Mouse (Mus musculus): ENCODE data around the gene Mpv17l2. TPM values are rescaled to one million over a fixed set of nuclear protein-coding genes. Genes with fewer than 3 reads are reported as not detected.

Gene Mpv17l2
- polyA plus RNA-seq, 1 experiment, result 61.6 TPM

DNA sequence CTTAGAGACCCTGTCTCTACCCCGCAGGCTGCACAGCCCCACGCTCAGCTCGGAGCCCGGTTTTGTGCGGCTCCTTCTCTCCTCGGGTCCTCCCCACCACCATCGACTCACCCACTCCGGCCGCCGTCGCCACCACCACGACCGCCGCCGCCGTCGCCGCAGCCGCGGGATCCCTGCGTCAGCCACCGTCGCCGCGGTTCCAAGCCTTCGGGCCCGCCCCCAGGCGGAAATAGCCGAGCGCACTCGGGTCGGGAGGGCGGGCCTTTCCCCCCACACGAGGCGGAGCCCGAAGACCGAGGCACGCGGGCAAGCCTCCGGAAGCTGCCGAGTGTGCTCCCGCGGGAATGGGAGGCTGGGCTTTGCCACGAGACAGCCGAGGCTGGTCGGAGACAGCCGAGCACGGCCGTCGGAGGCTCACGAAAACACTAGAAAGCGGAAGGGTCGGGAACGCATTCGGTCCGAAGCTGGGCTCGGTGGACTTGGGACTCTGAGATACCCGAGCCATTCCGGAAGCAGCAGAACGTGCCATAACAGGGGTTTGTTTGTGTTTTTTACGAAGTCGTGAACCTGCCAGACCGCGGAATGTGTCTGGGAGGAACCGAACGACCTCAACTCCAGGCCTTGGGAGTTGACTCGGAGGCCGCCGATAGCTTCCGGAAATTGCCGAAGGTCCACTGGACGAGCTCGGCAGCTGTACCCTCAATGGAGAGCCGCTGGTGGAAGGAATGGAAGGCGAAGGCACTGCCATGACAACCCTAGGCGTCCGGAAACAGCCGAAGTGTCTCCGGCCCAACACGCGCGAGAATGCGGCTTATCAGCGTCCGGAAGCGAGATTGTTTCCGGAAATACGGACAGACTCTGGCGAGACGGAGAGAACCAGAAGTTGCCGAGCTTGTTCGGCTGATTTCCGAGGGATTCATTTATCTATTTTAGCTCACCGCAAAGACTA, 16.0 kb upstream of the Mpv17l2 start, which contains the start of gene Pik3r2:
TSS of gene Pik3r2 (minus strand) at position 218 of the 949 bp plus-strand sequence.
- Histone ChIP-seq H3K4me1 (ENCODE audit: control insufficient read depth, insufficient read depth, low read length) (peaks cover 8% of the 10 kb centered on the region; the same call in 1 of the 2 replicates), H3K4me3 (replicated peaks; ENCODE audit: extremely low read depth, low read depth, low read length) (peak within 1 kb of the TSS; percentile 86)
- TF ChIP-seq POLR2A (IDR thresholded peaks at IDR 0.05; ENCODE audit: borderline replicate concordance, extremely low read depth, low read depth, low read length), result peak; percentile 77; the same call in 1 of the 2 replicates
- no peak for TF ChIP-seq CTCF (IDR thresholded peaks at IDR 0.05; ENCODE audit: insufficient read depth, low read length)
- under 1% methylated on average over 93 of the region's 94 CpGs for WGBS
- peak; percentile 97 for DNase-seq

DNA sequence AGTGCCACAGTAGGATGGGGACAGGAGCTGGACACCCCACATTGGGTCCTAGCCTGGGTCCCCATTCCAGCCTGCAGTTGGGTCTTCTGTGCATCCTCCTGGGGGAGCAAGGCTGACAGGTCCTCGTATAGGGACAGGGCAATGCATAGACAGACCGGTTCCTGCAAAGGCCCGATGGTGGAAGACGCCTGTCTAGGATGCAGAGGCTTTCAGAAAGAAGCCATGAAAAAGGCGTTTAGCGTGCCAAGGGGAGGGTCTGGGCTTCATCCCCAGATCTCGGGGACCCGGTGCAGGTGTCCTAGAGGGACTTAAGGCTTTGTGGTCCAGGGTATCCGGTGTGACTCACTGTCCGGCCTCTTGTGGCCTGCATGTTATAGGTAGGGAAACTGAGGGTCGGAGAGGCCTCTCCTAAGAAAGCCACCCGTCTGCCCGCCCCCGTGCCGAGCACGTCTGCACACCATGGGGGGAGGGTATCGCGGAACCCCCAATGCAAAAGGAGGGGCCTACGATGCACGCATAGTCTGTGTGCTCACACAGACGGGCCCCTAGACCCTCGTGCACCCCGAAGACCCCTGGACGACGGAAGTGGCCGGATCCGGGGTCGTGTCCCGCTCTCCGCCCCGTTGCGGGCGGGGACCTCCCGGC, 15.2 kb upstream of the Mpv17l2 start:
- Histone ChIP-seq H3K4me1 (ENCODE audit: control insufficient read depth, insufficient read depth, low read length) (peaks cover 8% of the 10 kb centered on the region; the same call in 1 of the 2 replicates), H3K4me3 (replicated peaks; ENCODE audit: extremely low read depth, low read depth, low read length) (peak overlapping the region; percentile 83)
- TF ChIP-seq CTCF (IDR thresholded peaks at IDR 0.05; ENCODE audit: insufficient read depth, low read length) (no peak), POLR2A (IDR thresholded peaks at IDR 0.05; ENCODE audit: borderline replicate concordance, extremely low read depth, low read depth, low read length) (no peak)
- 2% methylated on average over 34 of the region's 34 CpGs for WGBS
- no peak for DNase-seq

DNA sequence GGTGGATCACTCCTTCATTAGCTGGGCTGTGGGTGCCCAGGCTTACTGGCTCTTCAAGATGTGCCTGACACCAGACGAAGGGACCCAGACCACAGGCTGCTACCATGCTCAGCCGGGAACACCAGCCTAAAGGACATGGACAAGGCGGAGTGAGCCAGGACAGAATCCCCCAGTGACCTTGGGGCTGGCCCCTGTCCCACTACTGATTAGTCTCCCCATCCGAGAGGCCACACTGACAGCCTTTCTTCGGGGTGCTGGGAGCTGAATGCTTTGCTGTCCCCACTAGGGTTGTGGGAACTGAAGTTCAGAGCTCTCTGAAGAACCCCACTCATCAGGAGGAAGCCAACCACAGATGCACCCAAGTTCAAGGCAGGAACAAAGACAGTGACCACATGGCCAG, 14.5 kb upstream of the Mpv17l2 start:
- DNase-seq, result no peak
- H3K4me1 ChIP-seq (ENCODE audit: control insufficient read depth, insufficient read depth, low read length), result peaks cover 8% of the 10 kb centered on the region; the same call in 1 of the 2 replicates
- 87% methylated on average over 5 of the region's 5 CpGs for WGBS
- no peak overlapping the region for H3K4me3 ChIP-seq (replicated peaks; ENCODE audit: extremely low read depth, low read depth, low read length)
- no peak for TF ChIP-seq CTCF (IDR thresholded peaks at IDR 0.05; ENCODE audit: insufficient read depth, low read length)
- TF ChIP-seq POLR2A (IDR thresholded peaks at IDR 0.05; ENCODE audit: borderline replicate concordance, extremely low read depth, low read depth, low read length), result no peak

DNA sequence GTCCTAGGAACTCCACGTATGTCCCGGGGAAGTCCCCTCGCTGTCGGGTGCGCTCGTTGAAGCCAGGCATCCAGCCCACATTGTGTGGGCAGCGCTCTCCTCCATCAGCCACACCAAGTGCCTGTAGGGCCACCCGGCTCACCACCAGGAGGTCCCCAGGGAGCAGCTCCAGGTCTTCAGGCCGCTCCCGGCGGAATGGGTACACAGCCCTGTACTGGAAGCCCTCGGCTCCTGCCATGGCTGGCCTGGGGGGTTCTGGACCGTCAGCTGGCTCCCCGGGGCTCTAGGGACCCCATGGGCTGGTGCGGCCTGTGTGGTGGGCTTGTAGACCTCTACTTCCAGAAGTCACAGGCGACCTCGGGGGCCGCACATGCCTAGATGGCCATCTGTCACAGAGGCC, 14.0 kb upstream of the Mpv17l2 start:
- Histone ChIP-seq H3K4me3 (replicated peaks; ENCODE audit: extremely low read depth, low read depth, low read length) (no peak overlapping the region), H3K4me1 (ENCODE audit: control insufficient read depth, insufficient read depth, low read length) (peaks cover 8% of the 10 kb centered on the region; the same call in 1 of the 2 replicates)
- TF ChIP-seq CTCF (IDR thresholded peaks at IDR 0.05; ENCODE audit: insufficient read depth, low read length) (no peak), POLR2A (IDR thresholded peaks at IDR 0.05; ENCODE audit: borderline replicate concordance, extremely low read depth, low read depth, low read length) (no peak)
- DNase-seq, result no peak
- 91% methylated on average over 18 of the region's 18 CpGs for WGBS

DNA sequence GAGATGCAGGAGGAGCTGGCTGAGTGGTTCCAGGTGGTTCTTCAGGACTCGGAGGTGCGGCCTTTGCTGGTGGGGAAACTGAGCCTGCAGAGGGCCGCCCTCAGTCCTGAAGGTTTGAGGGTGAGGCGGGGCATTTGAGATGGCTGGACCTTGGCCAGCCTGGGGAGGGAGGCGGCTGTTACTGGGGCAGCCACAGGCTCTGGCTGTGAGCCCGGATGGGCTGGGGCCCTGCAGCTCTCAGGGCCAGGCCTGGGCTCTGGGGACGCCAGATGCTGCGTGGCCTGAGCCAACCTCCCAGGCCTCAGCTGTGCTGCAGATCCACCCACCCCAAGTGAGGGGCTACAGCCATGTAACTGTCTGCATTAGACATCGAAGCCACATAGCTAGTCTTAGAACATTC, 13.1 kb upstream of the Mpv17l2 start:
- WGBS, result 23% methylated on average over 9 of the region's 9 CpGs
- no peak overlapping the region for H3K4me3 ChIP-seq (replicated peaks; ENCODE audit: extremely low read depth, low read depth, low read length)
- DNase-seq, result peak; percentile 70
- TF ChIP-seq CTCF (IDR thresholded peaks at IDR 0.05; ENCODE audit: insufficient read depth, low read length) (no peak), POLR2A (IDR thresholded peaks at IDR 0.05; ENCODE audit: borderline replicate concordance, extremely low read depth, low read depth, low read length) (no peak)
- H3K4me1 ChIP-seq (ENCODE audit: control insufficient read depth, insufficient read depth, low read length), result peaks cover 8% of the 10 kb centered on the region

DNA sequence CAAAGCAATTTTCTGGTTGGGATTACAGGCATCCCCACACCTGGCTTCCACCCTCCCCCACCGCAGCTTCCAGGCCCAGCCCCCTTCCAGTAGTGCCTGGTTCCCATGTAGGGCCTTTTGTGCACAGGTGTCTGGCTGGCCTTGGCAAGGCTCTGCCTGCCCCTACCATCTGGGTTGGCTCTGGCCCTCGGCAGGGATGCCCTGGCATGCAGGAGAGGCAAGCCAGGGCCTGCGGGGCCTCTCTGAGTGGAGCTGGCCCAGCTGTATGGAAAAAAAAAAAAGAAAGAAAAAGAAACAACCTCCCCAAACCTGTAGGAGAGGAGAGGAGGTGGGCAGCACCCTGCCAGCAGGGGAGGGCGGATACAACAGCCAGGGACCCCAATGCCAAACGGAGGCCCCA, 12.7 kb upstream of the Mpv17l2 start:
- no peak for TF ChIP-seq CTCF (IDR thresholded peaks at IDR 0.05; ENCODE audit: insufficient read depth, low read length)
- TF ChIP-seq POLR2A (IDR thresholded peaks at IDR 0.05; ENCODE audit: borderline replicate concordance, extremely low read depth, low read depth, low read length), result no peak
- WGBS, result 59% methylated on average over 5 of the region's 5 CpGs
- Histone ChIP-seq H3K4me3 (replicated peaks; ENCODE audit: extremely low read depth, low read depth, low read length) (no peak overlapping the region), H3K4me1 (ENCODE audit: control insufficient read depth, insufficient read depth, low read length) (peaks cover 8% of the 10 kb centered on the region)
- no peak for DNase-seq

DNA sequence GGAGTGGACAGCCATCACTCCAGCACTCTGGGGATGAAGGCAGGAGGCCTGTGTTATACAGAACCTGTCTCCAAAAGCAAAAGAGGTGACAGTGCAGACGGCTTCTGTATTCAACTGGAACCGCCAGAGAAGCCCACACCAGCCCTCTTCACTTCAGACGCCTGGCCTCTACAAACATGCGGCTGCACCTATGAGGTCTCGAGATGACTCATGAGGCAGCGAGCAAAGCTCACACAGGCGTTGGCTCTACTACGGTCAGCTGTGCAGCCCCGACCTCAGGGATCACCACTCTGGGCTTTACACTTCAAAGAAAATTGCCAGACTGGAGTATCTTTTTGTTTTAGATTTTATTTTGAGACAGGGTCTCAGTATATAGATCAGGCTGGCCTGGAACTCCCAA, 12.1 kb upstream of the Mpv17l2 start:
- DNase-seq, result no peak
- Histone ChIP-seq H3K4me1 (ENCODE audit: control insufficient read depth, insufficient read depth, low read length) (peaks cover 8% of the 10 kb centered on the region), H3K4me3 (replicated peaks; ENCODE audit: extremely low read depth, low read depth, low read length) (no peak overlapping the region)
- WGBS, result 64% methylated on average over 9 of the region's 9 CpGs
- TF ChIP-seq POLR2A (IDR thresholded peaks at IDR 0.05; ENCODE audit: borderline replicate concordance, extremely low read depth, low read depth, low read length) (no peak), CTCF (IDR thresholded peaks at IDR 0.05; ENCODE audit: insufficient read depth, low read length) (no peak)

DNA sequence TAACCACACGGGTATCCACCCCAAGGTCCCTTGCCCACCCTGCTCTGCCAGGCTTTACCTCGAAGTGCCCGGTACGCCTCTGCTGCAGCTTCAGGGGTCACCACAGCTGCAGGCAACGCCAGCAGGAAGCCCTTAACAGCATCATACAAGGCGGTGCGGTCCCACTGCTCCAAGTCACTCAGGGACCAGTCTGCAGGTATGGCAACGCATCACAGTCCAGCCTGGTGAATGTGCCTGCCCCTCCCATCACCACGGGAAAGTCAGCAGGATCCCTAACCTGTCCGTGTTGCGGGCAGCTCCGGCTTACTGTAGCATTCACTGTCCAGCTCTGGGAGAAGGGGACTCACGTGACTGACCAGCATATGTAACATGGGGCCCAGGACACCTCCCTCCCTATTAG, 11.3 kb upstream of the Mpv17l2 start:
- TF ChIP-seq POLR2A (IDR thresholded peaks at IDR 0.05; ENCODE audit: borderline replicate concordance, extremely low read depth, low read depth, low read length) (no peak), CTCF (IDR thresholded peaks at IDR 0.05; ENCODE audit: insufficient read depth, low read length) (no peak)
- no peak for DNase-seq
- no peak overlapping the region for H3K4me3 ChIP-seq (replicated peaks; ENCODE audit: extremely low read depth, low read depth, low read length)
- H3K4me1 ChIP-seq (ENCODE audit: control insufficient read depth, insufficient read depth, low read length), result peaks cover 5% of the 10 kb centered on the region
- WGBS, result 91% methylated on average over 13 of the region's 13 CpGs

DNA sequence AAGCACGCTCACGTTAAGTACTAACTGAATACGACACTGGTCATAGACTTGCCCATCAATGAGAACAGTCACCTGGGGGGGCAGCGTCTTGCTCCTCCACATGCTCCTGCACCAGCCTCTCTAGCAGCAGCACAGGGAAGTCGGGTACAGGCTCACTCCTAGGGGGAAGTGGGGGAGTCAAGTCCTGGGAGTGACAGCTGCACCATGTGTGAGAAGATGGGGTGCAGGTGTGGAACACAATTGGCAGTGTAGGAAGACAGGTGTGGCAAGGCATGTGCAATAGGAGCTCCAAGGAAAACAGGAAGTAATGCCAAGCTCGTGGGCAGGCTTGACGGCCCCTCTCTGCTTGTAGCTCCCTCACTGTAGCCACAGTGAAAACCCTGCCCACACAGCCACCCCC, 10.5 kb upstream of the Mpv17l2 start:
- WGBS, result 80% methylated on average over 7 of the region's 7 CpGs
- DNase-seq, result no peak
- no peak for TF ChIP-seq POLR2A (IDR thresholded peaks at IDR 0.05; ENCODE audit: borderline replicate concordance, extremely low read depth, low read depth, low read length)
- TF ChIP-seq CTCF (IDR thresholded peaks at IDR 0.05; ENCODE audit: insufficient read depth, low read length), result no peak
- Histone ChIP-seq H3K4me3 (replicated peaks; ENCODE audit: extremely low read depth, low read depth, low read length) (no peak overlapping the region), H3K4me1 (ENCODE audit: control insufficient read depth, insufficient read depth, low read length) (peaks cover 13% of the 10 kb centered on the region)

Data from lung, adult 2 months (tissue).